Mouse (Mus musculus) heart, embryonic 10.5 days (tissue): ENCODE measurements around the gene Lipe. TPM values are rescaled to one million over a fixed set of nuclear protein-coding genes. Genes with fewer than 3 reads are reported as not detected.

Source experiments
- DNase-seq: peaks from one replicate; pipeline ENCODE4 v3.0.0-alpha.2; 2017; ENCODE audit warnings: low spot score
- H3K27ac ChIP-seq: fragments of 300-500 bp; sonication (generic); 2 replicates; pipeline ENCODE4 v1.5.1; 2016; ENCODE audit warnings: mild to moderate bottlenecking
- H3K27me3 ChIP-seq: fragments of 300-500 bp; sonication (generic); 2 replicates; pipeline ENCODE4 v1.6.1; 2016; ENCODE audit warnings: mild to moderate bottlenecking; ENCODE audit not compliant: poor library complexity, insufficient read depth, severe bottlenecking
- H3K36me3 ChIP-seq: fragments of 300-500 bp; sonication (generic); 2 replicates; pipeline ENCODE4 v1.6.1; 2016; ENCODE audit warnings: mild to moderate bottlenecking, moderate library complexity
- H3K4me1 ChIP-seq: fragments of 300-500 bp; sonication (generic); 2 replicates; pipeline ENCODE4 v1.6.1; 2016; ENCODE audit warnings: mild to moderate bottlenecking
- H3K4me3 ChIP-seq: fragments of 300-500 bp; sonication (generic); 2 replicates; pipeline ENCODE4 v1.5.1; 2016; ENCODE audit warnings: mild to moderate bottlenecking, moderate library complexity
- H3K9me3 ChIP-seq: fragments of 300-500 bp; sonication (generic); 2 replicates; pipeline ENCODE4 v1.6.1; 2016; ENCODE audit warnings: mild to moderate bottlenecking, moderate library complexity
- WGBS: fragments of 180-500 bp; shearing (Covaris S2); methylation state at CpG from one replicate; pipeline ENCODE4 v1.1.7; 2016; 5-methylcytosine and 5-hydroxymethylcytosine counted together
- polyA plus RNA-seq: library from polyadenylated mRNA; unstranded; fragments of >200 nt; fragmentation: Nextera tagmentation; extraction: Ambion mirVana; gene quantifications from 2 replicates; pipeline ENCODE4 v1.2.1, GENCODE M21; 2016

Gene Lipe
- polyA plus RNA-seq, 1 experiment from 2014 or later, result 4.7 TPM

- H3K9me3 ChIP-seq, result no peaks in the 10 kb centered on the region
These were observed 32.4 kb downstream of the Lipe start for GRCm38 (mm10) chr7:25365937-25366625.

GRCm38 (mm10) chr7:25363632-25364031 is 34.9 kb downstream of the Lipe start:
- no peak for DNase-seq
- peaks cover 43% of the 10 kb centered on the region for H3K27me3 ChIP-seq
- H3K36me3 ChIP-seq, result peaks cover 48% of the 10 kb centered on the region
- H3K4me1 ChIP-seq, result peaks cover 9% of the 10 kb centered on the region; the same call in 1 of the 2 replicates
- H3K27ac ChIP-seq, result no peak overlapping the region
- no peaks in the 10 kb centered on the region for H3K9me3 ChIP-seq
- 93% methylated on average over 17 of the region's 17 CpGs for WGBS
- no peak overlapping the region for H3K4me3 ChIP-seq

More at GRCm38 (mm10) chr7:25365937-25366625, 32.4 kb downstream of the Lipe start:
- 54% methylated on average over 13 of the region's 13 CpGs for WGBS
- peaks cover 24% of the 10 kb centered on the region for H3K36me3 ChIP-seq
- H3K27ac ChIP-seq, result no peak overlapping the region
- H3K4me3 ChIP-seq, result no peak overlapping the region
- H3K27me3 ChIP-seq, result peaks cover 67% of the 10 kb centered on the region
- DNase-seq, result no peak
- peaks cover 8% of the 10 kb centered on the region; the same call in 1 of the 2 replicates for H3K4me1 ChIP-seq

GRCm38 (mm10) chr7:25363151-25363550 is 35.4 kb downstream of the Lipe start:
- DNase-seq, result no peak
- Histone ChIP-seq H3K4me3 (no peak overlapping the region), H3K9me3 (no peaks in the 10 kb centered on the region), H3K27me3 (peaks cover 38% of the 10 kb centered on the region), H3K4me1 (peaks cover 13% of the 10 kb centered on the region), H3K36me3 (peaks cover 53% of the 10 kb centered on the region), H3K27ac (no peak overlapping the region)
- WGBS, result 82% methylated on average over 19 of the region's 19 CpGs

GRCm38 (mm10) chr7:25358721-25359206 is 39.7 kb downstream of the Lipe start:
- WGBS, result 81% methylated on average over 19 of the region's 19 CpGs
- Histone ChIP-seq H3K4me1 (peaks cover 7% of the 10 kb centered on the region), H3K27me3 (no peaks in the 10 kb centered on the region), H3K4me3 (no peak overlapping the region), H3K36me3 (peaks cover 79% of the 10 kb centered on the region), H3K27ac (0 out of 2 replicates have a peak overlapping the region, but pooled peaks have one; percentile 6), H3K9me3 (no peaks in the 10 kb centered on the region)
- DNase-seq, result no peak

GRCm38 (mm10) chr7:25348861-25349260 is 49.6 kb downstream of the Lipe start:
- Histone ChIP-seq H3K36me3 (peaks cover 72% of the 10 kb centered on the region), H3K9me3 (peaks cover 11% of the 10 kb centered on the region; the same call in 1 of the 2 replicates), H3K4me3 (no peak overlapping the region), H3K4me1 (peaks cover 8% of the 10 kb centered on the region; the same call in 1 of the 2 replicates), H3K27ac (no peak overlapping the region), H3K27me3 (no peaks in the 10 kb centered on the region)
- WGBS, result 84% methylated on average over 8 of the region's 8 CpGs
- no peak for DNase-seq

GRCm38 (mm10) chr7:25341000-25341784 is 57.3 kb downstream of the Lipe start:
- 87% methylated on average over 20 of the region's 20 CpGs for WGBS
- H3K9me3 ChIP-seq, result no peaks in the 10 kb centered on the region
- no peaks in the 10 kb centered on the region for H3K27me3 ChIP-seq
- peaks cover 62% of the 10 kb centered on the region for H3K36me3 ChIP-seq
- no peak for DNase-seq
- no peak overlapping the region for H3K4me3 ChIP-seq
- peaks cover 8% of the 10 kb centered on the region; the same call in 1 of the 2 replicates for H3K4me1 ChIP-seq
- no peak overlapping the region for H3K27ac ChIP-seq

GRCm38 (mm10) chr7:25339329-25339728 is 59.2 kb downstream of the Lipe start:
- no peak for DNase-seq
- H3K27me3 ChIP-seq, result no peaks in the 10 kb centered on the region
- H3K4me3 ChIP-seq, result no peak overlapping the region
- H3K36me3 ChIP-seq, result peaks cover 79% of the 10 kb centered on the region
- WGBS, result 86% methylated on average over 9 of the region's 9 CpGs
- no peaks in the 10 kb centered on the region for H3K4me1 ChIP-seq
- no peaks in the 10 kb centered on the region for H3K9me3 ChIP-seq
- H3K27ac ChIP-seq, result no peak overlapping the region

- Histone ChIP-seq H3K27ac (no peak overlapping the region), H3K4me3 (no peak overlapping the region), H3K36me3 (peaks cover 77% of the 10 kb centered on the region), H3K27me3 (no peaks in the 10 kb centered on the region), H3K9me3 (no peaks in the 10 kb centered on the region), H3K4me1 (peaks cover 11% of the 10 kb centered on the region; the same call in 1 of the 2 replicates)
- no peak for DNase-seq
- 81% methylated on average over 12 of the region's 12 CpGs for WGBS
These were observed 64.0 kb downstream of the Lipe start for GRCm38 (mm10) chr7:25334472-25334871.

- H3K9me3 ChIP-seq, result no peaks in the 10 kb centered on the region
- peaks cover 72% of the 10 kb centered on the region for H3K36me3 ChIP-seq
- 44% methylated on average over 16 of the region's 16 CpGs for WGBS
These were observed 64.8 kb downstream of the Lipe start for GRCm38 (mm10) chr7:25333596-25334307.

More at GRCm38 (mm10) chr7:25333596-25334307, 64.8 kb downstream of the Lipe start:
- no peaks in the 10 kb centered on the region for H3K27me3 ChIP-seq
- peaks cover 11% of the 10 kb centered on the region; the same call in 1 of the 2 replicates for H3K4me1 ChIP-seq
- peak; percentile 92 for DNase-seq
- H3K27ac ChIP-seq, result no peak overlapping the region
- no peak overlapping the region for H3K4me3 ChIP-seq

Other genes with a start within 250 kb of the Lipe start
- 0.73 and 0.74 TPM in 2 replicates for gene Pou2f2, start 219.0 kb downstream of the Lipe start, polyA plus RNA-seq
- gene Dedd2, start 178.1 kb downstream of the Lipe start, polyA plus RNA-seq, result 6.7 and 8.1 TPM in 2 replicates
- 2.5 and 3.0 TPM in 2 replicates for gene Zfp526, start 177.3 kb downstream of the Lipe start, polyA plus RNA-seq
- gene Gsk3a, start 160.9 kb downstream of the Lipe start, polyA plus RNA-seq, result 8.2 and 11.9 TPM in 2 replicates
- 9.2 and 17.9 TPM in 2 replicates for gene Erf, start 147.9 kb downstream of the Lipe start, polyA plus RNA-seq
- 17.0 and 28.7 TPM in 2 replicates for gene Cic, start 131.0 kb downstream of the Lipe start, polyA plus RNA-seq
- gene Pafah1b3, start 100.7 kb downstream of the Lipe start, polyA plus RNA-seq, result 147 and 189 TPM in 2 replicates
- gene Prr19, start 97.3 kb downstream of the Lipe start, polyA plus RNA-seq, result 0.26 and 0.65 TPM in 2 replicates
- gene Tmem145, start 92.6 kb downstream of the Lipe start, polyA plus RNA-seq, result 0.09 and 0.63 TPM in 2 replicates
- 10.4 and 11.2 TPM in 2 replicates for gene Megf8, start 81.5 kb downstream of the Lipe start, polyA plus RNA-seq
- gene Cnfn, start 29.0 kb downstream of the Lipe start, polyA plus RNA-seq, result not detected in 2 replicates
- 0.32 and 0.36 TPM in 2 replicates for gene Cxcl17, start 14.2 kb upstream of the Lipe start, polyA plus RNA-seq
- gene Ceacam1, start 78.9 kb upstream of the Lipe start, polyA plus RNA-seq, result 1.3 and 1.6 TPM in 2 replicates
- gene Ceacam2, start 141.1 kb upstream of the Lipe start, polyA plus RNA-seq, result not detected in 2 replicates
- not detected in 2 replicates for gene Erich4, start 217.2 kb upstream of the Lipe start, polyA plus RNA-seq
- 48.9 and 54.6 TPM in 2 replicates for gene Dmac2, start 220.7 kb upstream of the Lipe start, polyA plus RNA-seq
- gene B3gnt8, start 227.9 kb upstream of the Lipe start, polyA plus RNA-seq, result 5.2 and 5.4 TPM in 2 replicates